Mouse (Mus musculus) cerebellum, postnatal 25 days (tissue): Measurements from ENCODE around the gene Ppard.
"Not testable (repeated sequence)": the region's sequence is repeated elsewhere in the genome, so short reads cannot be mapped to it uniquely, and the experiment has no call there.

ENCODE experiments used
- DNase-seq, 2 experiments: peaks; one replicate each; pipeline ENCODE4 v3.0.0; 2021; ENCODE audit warnings: mixed read lengths in 2 of 2

Gene Ppard

DNA sequence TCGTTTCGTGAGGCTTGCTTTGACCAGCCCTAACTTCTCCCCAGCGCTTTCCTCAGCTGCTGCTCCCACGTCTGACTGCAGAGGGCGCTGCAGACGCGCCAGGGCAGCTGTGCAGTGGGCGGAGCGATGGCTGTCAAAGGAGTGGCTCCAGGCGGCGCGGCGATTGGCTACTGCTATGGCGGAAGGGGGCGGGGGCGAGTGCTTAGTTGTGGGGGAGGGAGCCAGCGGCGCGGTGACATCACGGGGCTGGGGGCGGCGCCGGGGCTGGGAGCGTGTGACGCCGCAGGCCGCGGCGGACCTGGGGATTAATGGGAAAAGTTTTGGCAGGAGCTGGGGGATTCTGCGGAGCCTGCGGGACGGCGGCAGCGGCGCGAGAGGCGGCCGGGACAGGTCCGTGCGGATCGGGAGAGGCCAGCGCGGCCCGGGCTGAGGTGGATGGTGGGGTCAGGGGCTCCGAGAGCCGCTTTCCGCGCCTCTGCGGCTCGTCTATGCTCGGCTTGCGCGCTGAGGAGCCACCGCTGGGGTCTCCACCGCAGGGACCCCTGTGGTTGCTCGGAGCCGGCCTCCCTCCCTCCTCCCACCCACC, at the start of gene Ppard:
TSS of gene Ppard (plus strand) at position 226 of the 586 bp plus-strand sequence.
- peak; percentile 97 to 100 for DNase-seq

GRCm38 (mm10) chr17:28184971-28185638, 47.4 kb upstream of the Ppard start:
- peak in 1 of 2 experiments; percentile 60 for DNase-seq

DNA sequence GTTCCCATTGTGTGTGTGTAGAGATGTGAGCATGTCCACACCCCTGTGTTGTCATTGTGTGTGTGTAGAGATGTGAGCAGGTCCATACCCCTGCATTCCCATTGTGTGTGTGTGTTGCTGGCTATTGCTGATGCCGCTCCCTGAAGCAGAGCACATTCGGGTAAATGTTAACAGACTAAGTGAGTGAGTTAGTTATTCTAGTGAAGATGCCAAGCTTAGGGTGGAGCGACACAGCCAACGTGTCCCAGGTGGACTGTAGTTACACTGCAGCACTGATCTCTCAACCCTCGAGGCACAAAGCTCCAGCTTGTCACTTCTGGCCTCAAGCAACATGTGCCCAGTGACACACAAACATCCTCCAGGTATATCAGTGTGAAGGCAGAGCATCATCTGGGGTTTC, 44.2 kb upstream of the Ppard start:
- DNase-seq = no peak

- DNase-seq = no peak
Observed at GRCm38 (mm10) chr17:28192754-28193153, 39.7 kb upstream of the Ppard start.

DNA sequence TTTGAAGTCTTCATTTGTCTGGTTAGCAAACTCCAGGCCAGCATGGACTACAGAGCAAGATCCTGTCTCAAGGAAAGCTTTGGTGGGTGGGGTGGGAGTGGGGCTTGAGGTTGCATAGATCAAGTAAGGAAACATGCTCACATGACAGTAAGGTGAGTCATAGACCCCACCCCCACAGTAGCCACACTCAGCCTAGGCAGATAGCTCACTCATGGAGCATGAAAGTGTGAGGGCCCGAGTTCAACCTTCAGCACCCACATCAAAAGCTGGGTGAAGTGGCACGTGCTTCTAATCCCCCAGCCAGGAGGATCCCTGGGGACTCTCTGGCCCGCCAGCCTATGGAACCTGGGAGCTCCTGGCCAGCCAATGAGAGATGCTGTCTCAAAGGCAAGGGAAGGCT, 38.9 kb upstream of the Ppard start:
- no peak for DNase-seq

GRCm38 (mm10) chr17:28195033-28195432, 37.5 kb upstream of the Ppard start:
- DNase-seq = no peak

DNA sequence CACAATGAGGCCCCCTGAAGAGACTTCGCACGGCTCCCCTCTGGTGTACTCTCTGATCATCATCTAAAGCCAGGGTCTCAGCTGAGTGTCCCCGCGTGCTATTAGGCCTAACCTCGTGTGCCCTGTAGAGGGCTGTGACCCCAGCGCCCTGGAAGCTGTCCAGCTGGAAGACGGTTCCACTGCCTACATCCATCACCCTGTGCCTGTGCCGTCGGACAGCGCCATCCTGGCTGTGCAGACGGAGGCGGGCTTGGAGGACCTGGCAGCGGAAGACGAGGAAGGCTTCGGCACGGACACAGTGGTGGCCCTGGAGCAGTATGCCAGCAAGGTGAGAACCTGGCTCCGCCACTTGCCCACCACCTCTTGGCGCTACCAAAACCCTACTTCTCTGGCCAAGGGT, 34.9 kb upstream of the Ppard start:
- DNase-seq = no peak

GRCm38 (mm10) chr17:28201982-28202381, 30.5 kb upstream of the Ppard start:
- DNase-seq = no peak

DNA sequence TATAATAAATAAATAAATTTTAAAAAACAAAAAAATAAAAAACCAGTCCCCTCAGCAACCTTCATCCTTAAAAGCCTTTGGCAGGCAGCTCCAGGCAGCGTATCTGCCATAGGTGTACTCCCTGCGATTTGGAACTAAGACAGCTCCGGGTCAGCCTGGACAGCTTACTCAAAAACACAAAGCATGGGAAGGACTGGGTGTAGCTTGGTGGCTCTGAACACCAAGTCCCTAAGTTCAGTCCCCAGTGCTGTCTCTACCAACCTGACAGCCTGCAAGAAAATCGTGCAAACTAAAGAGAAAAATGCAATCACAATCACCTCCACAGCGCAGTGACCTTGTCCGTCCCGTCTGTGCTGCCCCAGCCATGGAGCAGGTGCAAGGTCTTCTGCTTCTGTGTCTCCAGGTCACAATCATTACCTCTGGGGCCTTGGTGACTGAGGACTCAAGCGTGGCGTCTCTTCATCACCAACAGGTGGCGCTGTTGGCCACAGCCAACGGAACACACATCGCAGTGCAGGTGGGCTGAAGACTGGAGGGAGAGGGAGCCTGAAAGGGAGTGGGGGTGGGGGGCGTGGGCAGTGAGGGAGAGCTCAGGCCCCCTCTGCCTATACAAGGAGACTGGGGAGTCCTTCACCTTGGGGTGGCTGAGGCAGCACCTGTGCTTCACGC, 28.3 kb upstream of the Ppard start:
- DNase-seq = peak; percentile 62 to 75

DNA sequence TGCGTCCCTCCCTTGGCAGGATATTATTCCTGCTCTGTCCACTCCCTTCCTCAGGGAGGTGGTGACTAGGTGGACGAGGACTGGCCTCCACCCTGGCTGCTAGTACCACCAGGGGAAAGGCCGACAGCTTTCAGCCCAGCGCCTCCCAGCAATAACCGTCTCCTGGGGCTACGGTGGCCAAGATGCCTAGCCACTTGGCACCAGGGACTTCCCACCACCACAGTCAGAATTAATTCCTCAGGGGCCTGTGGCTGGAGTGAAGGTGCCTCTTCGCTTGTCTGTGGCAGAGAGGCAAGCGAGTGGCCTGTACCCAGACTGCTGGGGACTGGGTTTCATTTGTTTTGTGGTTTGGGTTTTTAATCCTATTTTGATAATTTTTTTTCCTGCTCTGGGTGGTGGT, 27.1 kb upstream of the Ppard start:
- DNase-seq = no peak

- no peak for DNase-seq
Observed at GRCm38 (mm10) chr17:28207092-28207491, 25.4 kb upstream of the Ppard start.

DNA sequence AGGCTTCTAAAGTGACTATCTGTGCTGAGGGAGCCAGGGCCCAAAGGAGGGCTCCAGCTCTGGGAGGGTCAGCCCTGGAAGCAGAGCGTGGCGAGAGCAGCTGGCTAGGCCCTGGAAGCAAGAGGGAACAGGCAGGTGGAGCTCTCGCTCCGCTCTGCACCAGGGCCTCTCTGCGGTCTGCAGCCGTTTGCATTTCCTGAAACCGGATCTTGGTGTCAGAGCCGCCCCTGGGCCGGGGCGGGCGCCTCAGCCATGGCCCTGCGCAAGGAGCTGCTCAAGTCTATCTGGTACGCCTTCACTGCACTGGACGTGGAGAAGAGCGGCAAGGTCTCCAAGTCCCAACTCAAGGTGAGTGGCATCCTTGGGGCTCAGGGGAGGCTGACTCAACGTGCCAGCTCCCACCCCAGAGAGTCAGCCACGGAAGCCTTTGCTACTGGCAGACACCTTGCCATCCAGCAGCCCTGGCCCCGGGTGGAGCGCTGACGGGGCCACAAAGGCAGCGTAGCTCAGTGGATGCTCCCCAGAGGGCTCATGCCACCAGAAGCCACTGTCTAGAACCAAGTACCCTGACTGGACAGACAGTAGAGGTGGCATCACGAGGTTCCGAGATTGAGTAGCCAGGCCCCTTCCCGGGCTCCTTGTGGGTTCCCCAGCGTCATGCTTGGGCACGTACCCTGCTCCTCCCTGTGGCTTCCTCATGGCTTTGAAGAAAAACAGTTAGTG, 24.7 kb upstream of the Ppard start, which contains the start of gene Def6:
TSS of gene Def6 (plus strand) at position 188 of the 723 bp plus-strand sequence.
- peak; percentile 58 to 66 for DNase-seq

DNA sequence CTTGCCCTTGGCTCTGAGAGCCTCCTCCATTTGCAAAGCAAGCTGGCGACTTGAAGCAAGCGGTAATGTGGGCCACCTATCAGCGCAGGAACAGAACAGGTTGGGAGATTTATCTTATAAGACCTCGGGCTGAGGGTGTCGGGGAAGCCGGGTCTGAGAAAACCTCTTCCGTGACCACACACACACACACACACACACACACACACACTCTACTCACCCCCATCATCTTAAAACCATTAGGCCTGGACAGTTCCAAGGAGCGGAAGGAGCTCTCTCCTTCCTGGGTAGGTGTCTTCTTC, 24.2 kb upstream of the Ppard start:
- no peak for DNase-seq

DNA sequence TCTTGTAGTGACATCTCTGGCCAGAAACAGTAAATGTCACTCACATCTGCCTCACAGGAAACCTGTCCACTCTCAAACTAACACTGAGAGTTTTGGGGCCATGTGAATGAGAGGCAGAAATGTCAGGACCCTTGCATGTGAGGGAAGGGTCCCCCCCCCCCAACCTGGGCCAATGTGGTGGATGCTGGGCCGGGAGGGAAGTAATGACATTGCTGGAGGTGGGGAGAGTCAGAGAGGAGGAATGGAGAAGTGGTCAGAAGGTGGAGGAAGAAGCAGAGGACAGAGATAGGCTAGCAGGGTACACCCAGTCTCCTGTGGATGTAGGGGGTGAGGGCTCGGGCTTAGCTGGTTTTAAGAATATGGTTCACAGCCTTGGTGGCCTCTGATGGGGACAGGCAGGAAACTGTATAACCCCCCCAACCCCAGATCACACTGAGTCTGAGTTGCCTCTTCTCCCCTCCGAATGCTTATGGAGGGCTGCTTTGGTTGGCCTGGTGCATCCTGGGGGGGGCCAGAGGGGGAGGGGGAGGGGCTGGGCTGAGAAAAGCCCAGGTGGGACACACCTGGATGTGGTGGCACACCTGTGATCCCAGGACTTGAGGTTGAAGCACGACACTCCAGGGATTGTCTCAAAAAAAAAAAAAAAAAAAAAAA, 22.9 kb upstream of the Ppard start:
- no peak for DNase-seq

GRCm38 (mm10) chr17:28211921-28212341, 20.6 kb upstream of the Ppard start:
- no peak for DNase-seq

DNA sequence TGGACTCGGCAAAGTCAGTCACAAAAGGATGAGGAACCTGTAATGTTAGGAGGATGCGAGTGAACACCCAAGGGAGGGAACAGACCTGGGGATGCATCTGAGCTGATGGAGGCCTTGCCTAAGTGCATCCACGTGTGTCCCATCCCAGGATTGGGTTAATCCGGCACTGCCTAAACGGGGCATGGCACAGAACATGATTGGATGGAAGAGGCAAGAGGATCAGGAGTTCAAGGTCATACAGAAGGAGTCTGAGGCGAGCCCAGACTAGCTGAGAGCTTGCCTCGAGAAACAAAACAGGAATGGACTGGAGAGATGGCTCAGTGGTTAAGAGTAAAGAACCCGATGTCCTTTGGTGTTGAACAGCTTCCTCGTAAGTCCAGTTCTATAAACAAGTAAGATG, 20.1 kb upstream of the Ppard start:
- no peak for DNase-seq

DNA sequence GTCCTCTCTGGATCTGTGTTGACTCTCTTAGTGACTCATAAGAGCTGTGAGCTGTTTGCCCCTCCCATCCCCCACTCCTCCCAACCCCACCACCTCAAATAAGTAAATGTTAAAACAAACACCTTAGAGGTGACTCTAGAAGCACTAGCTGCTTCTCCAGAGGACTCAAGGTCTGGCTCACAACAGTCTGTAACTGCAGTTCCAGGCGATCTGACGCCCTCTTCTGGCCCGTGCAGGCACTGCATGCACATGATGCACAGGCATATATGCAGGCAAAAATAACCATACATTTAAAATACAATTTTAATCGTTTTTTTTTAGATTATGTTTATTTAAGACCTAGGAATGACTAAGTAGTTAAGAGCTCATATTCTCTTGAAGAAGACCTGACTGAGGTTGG, 19.3 kb upstream of the Ppard start:
- no peak for DNase-seq

GRCm38 (mm10) chr17:28216791-28217190, 15.7 kb upstream of the Ppard start:
- DNase-seq = no peak

- DNase-seq = no peak
Observed at GRCm38 (mm10) chr17:28217721-28218649, 14.5 kb upstream of the Ppard start.

GRCm38 (mm10) chr17:28222463-28222862, 10.0 kb upstream of the Ppard start:
- DNase-seq = not testable (repeated sequence)

GRCm38 (mm10) chr17:28223561-28224391, 8.7 kb upstream of the Ppard start:
- peak; percentile 93 to 97 for DNase-seq
